Comparison of ENCODE assay signal across 9 mouse cellular contexts in genomic region chr9:107295616-107296015, GRCm38 (mm10). TPM values are rescaled to one million over a fixed set of nuclear protein-coding genes. Genes with fewer than 3 reads are reported as not detected.
DNase-seq lines count a peak whose midpoint lies in the region; ATAC-seq and TF ChIP-seq lines count a peak whose summit lies in the region.
"Had no signal": no experiment of that assay in that cellular context is flagged by ENCODE, and none has a peak within 500 bp of the region (broad histone marks: within the 10 kb centered on the region; RNA-seq: fewer than 3 reads in every experiment).

No protein-coding gene starts in this region.

- H3K9me3 ChIP-seq in heart, embryonic 14.5 days (ENCODE audit: control insufficient read depth, low read length): no peaks in the 10 kb centered on the region
- no peaks in the 10 kb centered on the region for H3K9me3 ChIP-seq in hindbrain, postnatal 0 days (ENCODE audit: low read length)

- DNase-seq in heart, adult 9 months (ENCODE audit: low spot score in 2 of 2): no peak
- DNase-seq in MN1 (ENCODE audit: low spot score): peak; percentile 37
- DNase-seq in hindbrain, postnatal 0 days (ENCODE audit: low spot score): no peak
- peak; percentile 61 for DNase-seq in lung, postnatal 25 days (ENCODE audit: low spot score)
- no peak for DNase-seq in urinary bladder, adult 18-20 months (ENCODE audit: low spot score in 2 of 2)
- DNase-seq in layer of hippocampus, postnatal 14 days (ENCODE audit: low spot score in 2 of 2): no peak
- DNase-seq in spleen, postnatal 36 days (ENCODE audit: low spot score in 2 of 2): no peak

- H3K4me1 ChIP-seq in heart, embryonic 14.5 days (ENCODE audit: control insufficient read depth in 2 of 2, insufficient read depth in 2 of 2, low read length in 2 of 2): peaks cover 19 to 36% of the 10 kb centered on the region in 2 experiments
- no peaks in the 10 kb centered on the region; the same call in 1 of the 2 replicates for H3K4me1 ChIP-seq in hindbrain, postnatal 0 days (ENCODE audit: insufficient read depth, low read length)

- WGBS in heart, embryonic 14.5 days: 31% methylated on average over 4 of the region's 4 CpGs
- 79% methylated on average over 4 of the region's 4 CpGs for WGBS in hindbrain, postnatal 0 days

- ATAC-seq in heart, embryonic 14.5 days (ENCODE audit: insufficient number of reproducible peaks, insufficient read depth, low FRiP score, low read depth): no peak
- no peak for ATAC-seq in hindbrain, postnatal 0 days

- 0 out of 4 replicates have a peak overlapping the region, but pooled peaks of 1 of the 2 experiments have one; percentile 87 for H3K27ac ChIP-seq in heart, embryonic 14.5 days (replicated peaks in 1 of 2; ENCODE audit: control insufficient read depth in 1 of 2, insufficient read depth in 1 of 2, low read depth in 2 of 2, low read length in 2 of 2)
- no peak overlapping the region for H3K27ac ChIP-seq in hindbrain, postnatal 0 days
- H3K27ac ChIP-seq: macrophage had no signal

- H3K36me3 ChIP-seq in heart, embryonic 14.5 days (ENCODE audit: control insufficient read depth, insufficient read depth, low read length): peaks cover 10% of the 10 kb centered on the region
- H3K36me3 ChIP-seq in hindbrain, postnatal 0 days (ENCODE audit: insufficient read depth, low read length): peaks cover 1% of the 10 kb centered on the region; the same call in 1 of the 2 replicates

- TF ChIP-seq CTCF in hindbrain, postnatal 0 days (IDR thresholded peaks at IDR 0.05; ENCODE audit: low read depth): no peak

- H3K4me3 ChIP-seq in heart, embryonic 14.5 days (ENCODE audit: control insufficient read depth in 1 of 2, insufficient read depth in 1 of 2, low read depth in 1 of 2, low read length in 2 of 2): 0 out of 4 replicates have a peak overlapping the region, but pooled peaks of 1 of the 2 experiments have one; percentile 69
- no peak overlapping the region for H3K4me3 ChIP-seq in hindbrain, postnatal 0 days (ENCODE audit: low read length)

- peak overlapping the region; percentile 82; the same call in 1 of the 2 replicates for H3K9ac ChIP-seq in heart, embryonic 14.5 days (ENCODE audit: low read length)
- no peak overlapping the region for H3K9ac ChIP-seq in hindbrain, postnatal 0 days (replicated peaks; ENCODE audit: low read length)

- peak overlapping the region; percentile 59 for H3K4me2 ChIP-seq in heart, embryonic 14.5 days (ENCODE audit: low read length)
- H3K4me2 ChIP-seq in hindbrain, postnatal 0 days (ENCODE audit: low read depth, low read length): peak overlapping the region; percentile 72

- H3K27me3 ChIP-seq in heart, embryonic 14.5 days (ENCODE audit: control insufficient read depth, insufficient read depth, low read length): no peaks in the 10 kb centered on the region
- no peaks in the 10 kb centered on the region for H3K27me3 ChIP-seq in hindbrain, postnatal 0 days (ENCODE audit: insufficient read depth, low read length)

RNA-seq across cellular contexts. Expression of gene Cish, which starts 0.2 kb away (rescaled TPM):
- polyA plus RNA-seq in heart, embryonic 14.5 days (2014; fragmentation: Nextera tagmentation; extraction: Ambion mirVana): 14.7 and 14.9 TPM in 2 replicates
- 2.8 and 5.3 TPM in 2 replicates for total RNA-seq in hindbrain, postnatal 0 days (2014; rRNA removed)
- 8.6 and 8.8 TPM in 2 replicates for polyA plus RNA-seq in hindbrain, postnatal 0 days (2015; fragmentation: Nextera tagmentation; extraction: Ambion mirVana)
- 1 to 10 TPM; 3.3 to 3.4 TPM for total RNA-seq in layer of hippocampus, postnatal 14 days (2021)

RNA-seq across cellular contexts. Expression of gene Mapkapk3, which starts 5.9 kb away (rescaled TPM):
- 6.4 and 6.5 TPM in 2 replicates for polyA plus RNA-seq in heart, embryonic 14.5 days (2014; fragmentation: Nextera tagmentation; extraction: Ambion mirVana)
- 3.5 and 3.8 TPM in 2 replicates for total RNA-seq in hindbrain, postnatal 0 days (2014; rRNA removed)
- polyA plus RNA-seq in hindbrain, postnatal 0 days (2015; fragmentation: Nextera tagmentation; extraction: Ambion mirVana): 2.6 and 3.0 TPM in 2 replicates
- 1 to 10 TPM; 2.0 to 3.1 TPM for total RNA-seq in layer of hippocampus, postnatal 14 days (2021)

RNA-seq across cellular contexts. Expression of gene Hemk1, which starts 42.5 kb away (rescaled TPM):
- 13.6 and 14.2 TPM in 2 replicates for polyA plus RNA-seq in heart, embryonic 14.5 days (2014; fragmentation: Nextera tagmentation; extraction: Ambion mirVana)
- total RNA-seq in hindbrain, postnatal 0 days (2014; rRNA removed): 14.8 and 18.1 TPM in 2 replicates
- 13.6 and 16.4 TPM in 2 replicates for polyA plus RNA-seq in hindbrain, postnatal 0 days (2015; fragmentation: Nextera tagmentation; extraction: Ambion mirVana)
- 10 to 100 TPM; 16.1 to 18.5 TPM for total RNA-seq in layer of hippocampus, postnatal 14 days (2021)

RNA-seq across cellular contexts. Expression of gene 6430571L13Rik, which starts 44.8 kb away (rescaled TPM):
- 0.51 and 1.1 TPM in 2 replicates for polyA plus RNA-seq in heart, embryonic 14.5 days (2014; fragmentation: Nextera tagmentation; extraction: Ambion mirVana)
- 12.5 and 27.7 TPM in 2 replicates for total RNA-seq in hindbrain, postnatal 0 days (2014; rRNA removed)
- polyA plus RNA-seq in hindbrain, postnatal 0 days (2015; fragmentation: Nextera tagmentation; extraction: Ambion mirVana): 10.9 and 11.2 TPM in 2 replicates
- total RNA-seq in layer of hippocampus, postnatal 14 days (2021): 1 to 10 TPM; 2.6 to 2.9 TPM
- polyA plus RNA-seq: macrophage had no signal

Comparison
In these comparisons a context has a peak if more than half of its experiments do, and no peak if none do; other contexts are left out.
1. DNase-seq: peak in MN1 (single experiment) and lung, postnatal 25 days (single experiment); none in heart, adult 9 months (0 of 2), hindbrain, postnatal 0 days (single experiment), urinary bladder, adult 18-20 months (0 of 2), layer of hippocampus, postnatal 14 days (0 of 2) and spleen, postnatal 36 days (0 of 2).